Mouse (Mus musculus) adrenal gland, postnatal 4 days (tissue): ENCODE measurements around the gene Slc43a3. TPM values are rescaled to one million over a fixed set of nuclear protein-coding genes. Genes with fewer than 3 reads are reported as not detected.

ENCODE experiments used
- DNase-seq, 2 experiments: peaks; one replicate each; pipeline ENCODE4 v3.0.0; 2021 to 2022; ENCODE audit warnings: low spot score in 2 of 2, mixed read lengths in 2 of 2
- microRNA-seq: library from miRNA; unstranded; fragments of <30 nt; microRNA quantifications from one replicate; pipeline ENCODE4 v1.2.0, GENCODE M21; 2021
- total RNA-seq, 2 experiments: library from RNA; stranded (reverse); gene quantifications; 2 replicates each; pipeline ENCODE4 v1.2.3; 2021

Slc43a3 gene
- total RNA-seq, 2 experiments from 2014 or later = 66.4 to 68.4 TPM

GRCm38 (mm10) chr2:84975580-84975979, 39.2 kb downstream of the Slc43a3 start:
- no peak for DNase-seq

GRCm38 (mm10) chr2:84980188-84980587, 43.8 kb downstream of the Slc43a3 start, which contains the start of gene Prg2:
Gene Prg2, plus strand, starts transcription at chr2:84980461.
- DNase-seq = no peak

GRCm38 (mm10) chr2:84987930-84988329, 51.6 kb downstream of the Slc43a3 start, which contains the start of gene Prg3:
Gene Prg3, plus strand, starts transcription at chr2:84988215.
- no peak for DNase-seq

- DNase-seq = no peak
These were observed 60.0 kb downstream of the Slc43a3 start for GRCm38 (mm10) chr2:84996376-84996775.

GRCm38 (mm10) chr2:84999486-85000181, 63.3 kb downstream of the Slc43a3 start:
- no peak for DNase-seq

- no peak for DNase-seq
These were observed 65.1 kb downstream of the Slc43a3 start for GRCm38 (mm10) chr2:85001497-85001896.

- DNase-seq = no peak
These were observed 66.2 kb downstream of the Slc43a3 start for GRCm38 (mm10) chr2:85002575-85002974.

- DNase-seq = no peak
These were observed 68.0 kb downstream of the Slc43a3 start for GRCm38 (mm10) chr2:85004341-85004740.

GRCm38 (mm10) chr2:85006600-85006999, 70.2 kb downstream of the Slc43a3 start:
- DNase-seq = no peak

- no peak for DNase-seq
These were observed 71.3 kb downstream of the Slc43a3 start for GRCm38 (mm10) chr2:85007729-85008128.

Small RNA genes within 50 kb of the gene (microRNA-seq; reads per million reads assigned to microRNA genes)
- gene Gm24332 = not detected

Other genes with a start within 250 kb of the Slc43a3 start
- 10 to 100 TPM; 52.5 to 61.7 TPM for gene Zdhhc5, start 221.4 kb upstream of the Slc43a3 start, total RNA-seq
- 10 to 100 TPM; 13.0 to 15.2 TPM for gene Clp1, start 209.2 kb upstream of the Slc43a3 start, total RNA-seq
- 10 to 100 TPM; 12.0 to 18.2 TPM for gene Ypel4, start 202.5 kb upstream of the Slc43a3 start, total RNA-seq
- 1 to 10 TPM; 8.3 to 9.1 TPM for gene Gm19426, start 192.9 kb upstream of the Slc43a3 start, total RNA-seq
- gene Serping1, start 161.1 kb upstream of the Slc43a3 start, total RNA-seq = 10 to 100 TPM; 64.5 to 76.4 TPM
- gene Ube2l6, start 137.8 kb upstream of the Slc43a3 start, total RNA-seq = 10 to 100 TPM; 31.1 to 35.4 TPM
- gene Smtnl1, start 113.9 kb upstream of the Slc43a3 start, total RNA-seq = 1 to 10 TPM; 1.8 to 3.9 TPM
- gene Timm10, start 109.6 kb upstream of the Slc43a3 start, total RNA-seq = 10 to 100 TPM; 40.5 to 43.7 TPM
- 10 to 100 TPM in 1 of 2 experiments, 1 to 10 TPM in 1; 8.8 to 11.1 TPM for gene Slc43a1, start 97.7 kb upstream of the Slc43a3 start, total RNA-seq
- 1 to 10 TPM; 2.2 to 3.4 TPM for gene Rtn4rl2, start 49.9 kb upstream of the Slc43a3 start, total RNA-seq
- 1 to 10 TPM; 2.2 to 7.8 TPM for gene Prg2, start 43.9 kb downstream of the Slc43a3 start, total RNA-seq
- under 1 TPM; 0.50 to 0.73 TPM for gene Prg3, start 51.6 kb downstream of the Slc43a3 start, total RNA-seq
- 100 to 1,000 TPM; 184 to 197 TPM for gene Ssrp1, start 100.7 kb downstream of the Slc43a3 start, total RNA-seq
- gene P2rx3, start 100.9 kb downstream of the Slc43a3 start, total RNA-seq = 1 to 10 TPM; 1.8 to 2.1 TPM
- 100 to 1,000 TPM; 138 to 142 TPM for gene Tnks1bp1, start 111.4 kb downstream of the Slc43a3 start, total RNA-seq
- 10 to 100 TPM; 94.0 to 99.4 TPM for gene Aplnr, start 199.6 kb downstream of the Slc43a3 start, total RNA-seq